In the genomic region with DNA sequence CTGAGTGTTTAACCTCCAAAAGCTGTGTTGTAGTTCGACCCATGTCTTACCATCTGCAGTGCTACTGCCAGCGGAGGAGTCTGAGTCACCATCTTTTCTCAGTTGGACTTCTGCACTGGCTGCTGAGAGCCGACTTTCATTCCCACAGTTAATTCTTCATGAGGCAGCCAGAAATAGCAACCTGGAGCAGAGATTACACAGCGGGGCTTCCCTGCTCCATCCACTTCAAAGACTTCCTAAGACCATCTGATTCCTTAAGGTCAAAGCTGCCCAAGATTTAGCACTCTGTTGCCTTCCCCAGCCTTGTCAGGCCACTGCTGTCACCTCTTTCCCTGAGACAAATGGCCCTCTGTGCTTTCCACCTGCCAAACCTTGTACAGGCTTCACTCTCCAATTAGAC, we compare ENCODE assay signal across 11 mouse cellular contexts. TPM values are rescaled to one million over a fixed set of nuclear protein-coding genes. Genes with fewer than 3 reads are reported as not detected.
A peak's percentile ranks its signal among the peaks of the same experiment; 100 is the strongest.
DNase-seq lines count a peak whose midpoint lies in the region; ATAC-seq and TF ChIP-seq lines count a peak whose summit lies in the region.
"Had no signal": no experiment of that assay in that cellular context is flagged by ENCODE, and none has a peak within 500 bp of the region (broad histone marks: within the 10 kb centered on the region; RNA-seq: fewer than 3 reads in every experiment).

No protein-coding gene starts in this region.

- H3K4me2 ChIP-seq in heart, embryonic 11.5 days: peak overlapping the region; percentile 31
- H3K4me2 ChIP-seq in kidney, embryonic 16.5 days (replicated peaks; ENCODE audit: low read depth, low read length): no peak overlapping the region
- H3K4me2 ChIP-seq: liver, embryonic 12.5 days had no signal

- 21% methylated on average over 4 of the region's 4 CpGs for WGBS in heart, embryonic 11.5 days (ENCODE audit: insufficient replicate concordance)
- 40% methylated on average over 4 of the region's 4 CpGs for WGBS in kidney, embryonic 16.5 days

- no peak overlapping the region for H3K4me3 ChIP-seq in heart, embryonic 11.5 days (ENCODE audit: low read depth, low read length)
- no peak overlapping the region for H3K4me3 ChIP-seq in kidney, embryonic 16.5 days (ENCODE audit: low read length)
- no peak overlapping the region for H3K4me3 ChIP-seq in gastrocnemius, adult 2 months
- H3K4me3 ChIP-seq: liver, embryonic 12.5 days; myocyte had no signal

- H3K27ac ChIP-seq in heart, embryonic 11.5 days (ENCODE audit: low read depth, low read length): peak overlapping the region; percentile 58
- no peak overlapping the region for H3K27ac ChIP-seq in kidney, embryonic 16.5 days (ENCODE audit: low read length)
- H3K27ac ChIP-seq in gastrocnemius, adult 2 months: no peak overlapping the region
- H3K27ac ChIP-seq: liver, embryonic 12.5 days had no signal

- DNase-seq in heart, postnatal 14 days: no peak
- DNase-seq in Muller cell, postnatal 12 days (ENCODE audit: inconsistent ontology term): peak; percentile 16
- DNase-seq in cerebellum, adult 8-10 months: peak; percentile 50
- peak; percentile 66 for DNase-seq in mesoderm, embryonic 11.5 days (ENCODE audit: low read depth, low spot score)
- DNase-seq in lung, postnatal 25 days (ENCODE audit: low spot score): no peak
- no peak for DNase-seq in gastrocnemius, adult 2 months
- DNase-seq: adrenal gland, postnatal 25 days had no signal

- no peaks in the 10 kb centered on the region for H3K36me3 ChIP-seq in heart, embryonic 11.5 days (ENCODE audit: control insufficient read depth, insufficient read depth, low read length)
- H3K36me3 ChIP-seq in kidney, embryonic 16.5 days (ENCODE audit: insufficient read depth, low read length): 0 out of 2 replicates have a peak, but pooled peaks cover 8% of the 10 kb centered on the region
- H3K36me3 ChIP-seq: liver, embryonic 12.5 days had no signal

- H3K9me3 ChIP-seq in heart, embryonic 11.5 days (replicated peaks; ENCODE audit: control insufficient read depth, low read length): no peaks in the 10 kb centered on the region
- H3K9me3 ChIP-seq in kidney, embryonic 16.5 days (ENCODE audit: low read length): no peaks in the 10 kb centered on the region
- H3K9me3 ChIP-seq: liver, embryonic 12.5 days had no signal

- H3K4me1 ChIP-seq in heart, embryonic 11.5 days (ENCODE audit: control insufficient read depth, insufficient read depth, low read length): peaks cover 12% of the 10 kb centered on the region; the same call in 1 of the 2 replicates
- H3K4me1 ChIP-seq in kidney, embryonic 16.5 days (ENCODE audit: insufficient read depth, low read length): no peaks in the 10 kb centered on the region
- H3K4me1 ChIP-seq: liver, embryonic 12.5 days had no signal

- no peak overlapping the region for H3K9ac ChIP-seq in heart, embryonic 11.5 days (ENCODE audit: low read depth, low read length)
- H3K9ac ChIP-seq in kidney, embryonic 16.5 days (replicated peaks; ENCODE audit: low read length): no peak overlapping the region
- H3K9ac ChIP-seq: liver, embryonic 12.5 days had no signal

- TF ChIP-seq CTCF in gastrocnemius, adult 2 months (IDR thresholded peaks at IDR 0.05): no peak

- intact Hi-C loops in heart, postnatal 14 days (cut with DNase I): no loop called here
- intact Hi-C loops in gastrocnemius, adult 2 months (cut with DNase I): no loop called here

- peak; percentile 50; the same call in 1 of the 2 replicates for ATAC-seq in heart, embryonic 11.5 days (replicated peaks; ENCODE audit: insufficient number of reproducible peaks, low FRiP score, low TSS enrichment)
- ATAC-seq in kidney, embryonic 16.5 days (ENCODE audit: low FRiP score, low TSS enrichment): no peak
- ATAC-seq: liver, embryonic 12.5 days had no signal

- no peaks in the 10 kb centered on the region for H3K27me3 ChIP-seq in heart, embryonic 11.5 days (ENCODE audit: control insufficient read depth, insufficient read depth, low read length)
- H3K27me3 ChIP-seq in kidney, embryonic 16.5 days (ENCODE audit: insufficient read depth, low read length): no peaks in the 10 kb centered on the region
- H3K27me3 ChIP-seq: liver, embryonic 12.5 days had no signal

RNA-seq across cellular contexts. Expression of a gene that starts 6.4 kb away (rescaled TPM):
- polyA plus RNA-seq in heart, embryonic 11.5 days (2014; fragmentation: Nextera tagmentation; extraction: Ambion mirVana): 18.5 and 22.8 TPM in 2 replicates
- total RNA-seq in heart, postnatal 14 days (2021): 1 to 10 TPM; 3.4 to 4.8 TPM
- 13.7 and 16.5 TPM in 2 replicates for polyA plus RNA-seq in kidney, embryonic 16.5 days (2015; fragmentation: Nextera tagmentation; extraction: Ambion mirVana)
- total RNA-seq in gastrocnemius, adult 2 months (2021): 1 to 10 TPM; 1.4 to 3.0 TPM

Comparison
In these comparisons a context has a peak if more than half of its experiments do, and no peak if none do; other contexts are left out.
1. DNase-seq: peak in Muller cell, postnatal 12 days (single experiment), cerebellum, adult 8-10 months (single experiment) and mesoderm, embryonic 11.5 days (single experiment); none in heart, postnatal 14 days (0 of 2), lung, postnatal 25 days (single experiment) and gastrocnemius, adult 2 months (single experiment).